18 mouse cellular contexts compared by ENCODE assay signal in the genomic region with DNA sequence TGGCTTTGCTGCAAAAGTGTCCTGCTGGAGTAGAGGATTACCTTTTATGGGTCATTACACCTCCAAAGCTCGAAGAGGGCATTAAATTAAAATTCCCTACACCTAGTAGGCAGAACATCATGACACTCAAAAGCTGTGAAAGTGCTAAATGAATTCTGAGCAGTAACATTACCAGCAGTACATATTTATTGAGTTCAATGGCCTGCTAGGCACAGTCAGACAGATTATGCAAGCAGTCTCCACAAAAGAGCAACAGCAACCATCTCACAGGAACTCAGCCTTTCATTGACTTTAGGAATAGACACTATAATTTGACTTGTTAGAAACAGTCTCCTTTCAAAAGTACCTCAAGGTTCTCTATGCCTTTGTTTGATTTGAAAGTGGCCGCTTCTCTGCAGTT.
DNase-seq lines count a peak whose midpoint lies in the region; ATAC-seq lines count a peak whose summit lies in the region.
"Had no signal": no experiment of that assay in that cellular context is flagged by ENCODE, and none has a peak within 500 bp of the region (broad histone marks: within the 10 kb centered on the region; RNA-seq: fewer than 3 reads in every experiment).

No protein-coding gene starts in this region.

- no peaks in the 10 kb centered on the region; the same call in 1 of the 2 replicates for H3K27me3 ChIP-seq in forebrain, embryonic 11.5 days (ENCODE audit: control insufficient read depth, insufficient read depth, low read length)
- H3K27me3 ChIP-seq in forebrain, embryonic 10.5 days (ENCODE audit: poor library complexity, severe bottlenecking) = peaks cover 61% of the 10 kb centered on the region
- no peaks in the 10 kb centered on the region for H3K27me3 ChIP-seq in midbrain, embryonic 12.5 days
- no peaks in the 10 kb centered on the region for H3K27me3 ChIP-seq in midbrain, embryonic 15.5 days (replicated peaks)
- H3K27me3 ChIP-seq in forebrain, embryonic 15.5 days = no peaks in the 10 kb centered on the region
- H3K27me3 ChIP-seq: embryonic facial prominence, embryonic 13.5 days had no signal

- no peak overlapping the region for H3K4me3 ChIP-seq in forebrain, embryonic 11.5 days (ENCODE audit: low read depth, low read length)
- H3K4me3 ChIP-seq in forebrain, embryonic 10.5 days = no peak overlapping the region
- H3K4me3 ChIP-seq in midbrain, embryonic 12.5 days = no peak overlapping the region
- no peak overlapping the region for H3K4me3 ChIP-seq in midbrain, embryonic 15.5 days
- H3K4me3 ChIP-seq in forebrain, embryonic 15.5 days = no peak overlapping the region
- H3K4me3 ChIP-seq: embryonic facial prominence, embryonic 13.5 days; erythroblast, embryonic 14.5 days had no signal

- no peak overlapping the region for H3K4me2 ChIP-seq in forebrain, embryonic 11.5 days (ENCODE audit: low read depth, low read length, severe bottlenecking)
- H3K4me2 ChIP-seq in midbrain, embryonic 12.5 days (replicated peaks) = no peak overlapping the region
- no peak overlapping the region for H3K4me2 ChIP-seq in midbrain, embryonic 15.5 days
- no peak overlapping the region for H3K4me2 ChIP-seq in forebrain, embryonic 15.5 days (replicated peaks)
- H3K4me2 ChIP-seq: embryonic facial prominence, embryonic 13.5 days; heart, embryonic 11.5 days had no signal

- no peaks in the 10 kb centered on the region for H3K36me3 ChIP-seq in forebrain, embryonic 11.5 days (ENCODE audit: control insufficient read depth, insufficient read depth, low read length)
- H3K36me3 ChIP-seq in forebrain, embryonic 10.5 days (replicated peaks) = no peaks in the 10 kb centered on the region
- H3K36me3 ChIP-seq in midbrain, embryonic 12.5 days = no peaks in the 10 kb centered on the region
- no peaks in the 10 kb centered on the region for H3K36me3 ChIP-seq in midbrain, embryonic 15.5 days (replicated peaks)
- H3K36me3 ChIP-seq in forebrain, embryonic 15.5 days = no peaks in the 10 kb centered on the region
- H3K36me3 ChIP-seq: embryonic facial prominence, embryonic 13.5 days had no signal

- peaks cover 8% of the 10 kb centered on the region; the same call in 1 of the 2 replicates for H3K4me1 ChIP-seq in forebrain, embryonic 11.5 days (replicated peaks; ENCODE audit: control insufficient read depth, insufficient read depth, low read length)
- H3K4me1 ChIP-seq in forebrain, embryonic 10.5 days = peaks cover 24% of the 10 kb centered on the region
- H3K4me1 ChIP-seq in midbrain, embryonic 12.5 days = peaks cover 21% of the 10 kb centered on the region
- peaks cover 11% of the 10 kb centered on the region for H3K4me1 ChIP-seq in midbrain, embryonic 15.5 days
- peaks cover 13% of the 10 kb centered on the region for H3K4me1 ChIP-seq in forebrain, embryonic 15.5 days
- H3K4me1 ChIP-seq: embryonic facial prominence, embryonic 13.5 days had no signal

- no peak overlapping the region for H3K9ac ChIP-seq in forebrain, embryonic 11.5 days (ENCODE audit: low read length)
- H3K9ac ChIP-seq in midbrain, embryonic 12.5 days (replicated peaks) = no peak overlapping the region
- H3K9ac ChIP-seq in midbrain, embryonic 15.5 days = no peak overlapping the region
- H3K9ac ChIP-seq in forebrain, embryonic 15.5 days (replicated peaks) = no peak overlapping the region
- H3K9ac ChIP-seq: embryonic facial prominence, embryonic 13.5 days had no signal

- no peak overlapping the region for H3K27ac ChIP-seq in forebrain, embryonic 11.5 days (ENCODE audit: low read depth, low read length)
- no peak overlapping the region for H3K27ac ChIP-seq in forebrain, embryonic 10.5 days
- 0 out of 2 replicates have a peak overlapping the region, but pooled peaks have one; percentile 15 for H3K27ac ChIP-seq in midbrain, embryonic 12.5 days (replicated peaks)
- H3K27ac ChIP-seq in midbrain, embryonic 15.5 days = no peak overlapping the region
- no peak overlapping the region for H3K27ac ChIP-seq in forebrain, embryonic 15.5 days (replicated peaks)
- H3K27ac ChIP-seq: embryonic facial prominence, embryonic 13.5 days had no signal

- WGBS in forebrain, embryonic 11.5 days = 17% methylated on average over 2 of the region's 2 CpGs
- 22% methylated on average over 2 of the region's 2 CpGs for WGBS in forebrain, embryonic 10.5 days
- WGBS in midbrain, embryonic 12.5 days = 15% methylated on average over 2 of the region's 2 CpGs
- WGBS in midbrain, embryonic 15.5 days = 13% methylated on average over 2 of the region's 2 CpGs
- WGBS in forebrain, embryonic 15.5 days = 4% methylated on average over 2 of the region's 2 CpGs

- H3K9me3 ChIP-seq in forebrain, embryonic 11.5 days (ENCODE audit: control insufficient read depth, low read length) = no peaks in the 10 kb centered on the region
- no peaks in the 10 kb centered on the region for H3K9me3 ChIP-seq in forebrain, embryonic 10.5 days
- H3K9me3 ChIP-seq in midbrain, embryonic 12.5 days = no peaks in the 10 kb centered on the region
- H3K9me3 ChIP-seq in midbrain, embryonic 15.5 days = no peaks in the 10 kb centered on the region
- H3K9me3 ChIP-seq in forebrain, embryonic 15.5 days = no peaks in the 10 kb centered on the region
- H3K9me3 ChIP-seq: embryonic facial prominence, embryonic 13.5 days had no signal

- no peak for DNase-seq in forebrain, embryonic 11.5 days (ENCODE audit: low spot score)
- no peak for DNase-seq in forebrain, embryonic 10.5 days (ENCODE audit: extremely low spot score, low spot score)
- DNase-seq in urinary bladder, postnatal 14 days (ENCODE audit: low spot score) = no peak
- DNase-seq: kidney, adult 9 months; kidney, postnatal 14 days; lung, postnatal 4 days; retina, postnatal 1 day; right cerebral cortex, postnatal 25 days; spleen, adult 18-20 months had no signal

- peak; percentile 72 for ATAC-seq in forebrain, embryonic 11.5 days (replicated peaks; ENCODE audit: low FRiP score)
- ATAC-seq in midbrain, embryonic 12.5 days (ENCODE audit: low FRiP score, low read depth) = peak; percentile 57; the same call in 1 of the 2 replicates
- no peak for ATAC-seq in midbrain, embryonic 15.5 days (replicated peaks)
- ATAC-seq in forebrain, embryonic 15.5 days (replicated peaks) = peak; percentile 46; the same call in 1 of the 2 replicates
- no peak for ATAC-seq in megakaryocyte, adult 5-6 weeks (ENCODE audit: poor library complexity, severe bottlenecking)
- ATAC-seq: hindbrain, embryonic 16.5 days; intestine, embryonic 16.5 days had no signal

Comparison
In these comparisons a context has a peak if more than half of its experiments do, and no peak if none do; other contexts are left out.
1. ATAC-seq: peak in forebrain, embryonic 11.5 days (single experiment), midbrain, embryonic 12.5 days (single experiment) and forebrain, embryonic 15.5 days (single experiment); none in midbrain, embryonic 15.5 days (single experiment) and megakaryocyte, adult 5-6 weeks (single experiment).